Mouse (Mus musculus): ENCODE results near the gene Tinf2. TPM values are rescaled to one million over a fixed set of nuclear protein-coding genes. Genes with fewer than 3 reads are reported as not detected.

Gene Tinf2
- polyA plus RNA-seq, 1 experiment from 2014 or later = 38.5 TPM

- H3K9ac ChIP-seq (replicated peaks) = no peak overlapping the region
- no peaks in the 10 kb centered on the region for H3K36me3 ChIP-seq
- no peak overlapping the region for H3K4me3 ChIP-seq (replicated peaks)
- H3K4me2 ChIP-seq (replicated peaks) = no peak overlapping the region
- no peak for ATAC-seq
- H3K4me1 ChIP-seq (replicated peaks) = no peaks in the 10 kb centered on the region
- H3K9me3 ChIP-seq = no peaks in the 10 kb centered on the region; the same call in 1 of the 2 replicates
- 83% methylated on average over 10 of the region's 10 CpGs for WGBS
- no peaks in the 10 kb centered on the region for H3K27me3 ChIP-seq
- no peak overlapping the region for H3K27ac ChIP-seq
Measured at GRCm38 (mm10) chr14:55689433-55689832, 7.8 kb upstream of the Tinf2 start.

- H3K9me3 ChIP-seq = no peaks in the 10 kb centered on the region
- H3K27ac ChIP-seq = peak overlapping the region; percentile 22; the same call in 1 of the 2 replicates
- H3K4me1 ChIP-seq (replicated peaks) = peaks cover 13% of the 10 kb centered on the region
- peak overlapping the region; percentile 70 for H3K4me3 ChIP-seq (replicated peaks)
- peak overlapping the region; percentile 86 for H3K4me2 ChIP-seq (replicated peaks)
- 14% methylated on average over 3 of the region's 3 CpGs for WGBS
- no peaks in the 10 kb centered on the region for H3K27me3 ChIP-seq
- H3K36me3 ChIP-seq = peaks cover 28% of the 10 kb centered on the region
- ATAC-seq = peak; percentile 75
- H3K9ac ChIP-seq (replicated peaks) = peak overlapping the region; percentile 37; the same call in 1 of the 2 replicates
Measured at GRCm38 (mm10) chr14:55682118-55682493, 486 bp upstream of the Tinf2 start.

- H3K4me3 ChIP-seq (replicated peaks) = no peak overlapping the region
- H3K4me1 ChIP-seq (replicated peaks) = peaks cover 18% of the 10 kb centered on the region
- H3K27me3 ChIP-seq = no peaks in the 10 kb centered on the region
- peaks cover 43% of the 10 kb centered on the region for H3K36me3 ChIP-seq
- H3K4me2 ChIP-seq (replicated peaks) = no peak overlapping the region
- H3K27ac ChIP-seq = no peak overlapping the region
- ATAC-seq = no peak
- WGBS = 91% methylated on average over 4 of the region's 4 CpGs
- H3K9me3 ChIP-seq = no peaks in the 10 kb centered on the region
- H3K9ac ChIP-seq (replicated peaks) = no peak overlapping the region
Measured at GRCm38 (mm10) chr14:55677615-55678014, 4.0 kb downstream of the Tinf2 start.

- Histone ChIP-seq H3K27me3 (no peaks in the 10 kb centered on the region), H3K36me3 (peaks cover 24% of the 10 kb centered on the region), H3K27ac (peak overlapping the region; percentile 65; the same call in 1 of the 2 replicates), H3K4me1 (replicated peaks) (peaks cover 31% of the 10 kb centered on the region), H3K9me3 (no peaks in the 10 kb centered on the region), H3K4me3 (replicated peaks) (peak overlapping the region; percentile 83), H3K4me2 (replicated peaks) (peak overlapping the region; percentile 97), H3K9ac (replicated peaks) (peak overlapping the region; percentile 87)
- ATAC-seq = no peak
- WGBS = 80% methylated on average over 7 of the region's 7 CpGs
Measured at GRCm38 (mm10) chr14:55672741-55673060, 8.9 kb downstream of the Tinf2 start.

- Histone ChIP-seq H3K4me3 (replicated peaks) (peak within 1 kb of the TSS; percentile 83), H3K27ac (peak within 1 kb of the TSS; percentile 91), H3K9me3 (no peaks in the 10 kb centered on the region), H3K9ac (replicated peaks) (peak within 1 kb of the TSS; percentile 87), H3K4me2 (replicated peaks) (peak within 1 kb of the TSS; percentile 97), H3K27me3 (no peaks in the 10 kb centered on the region), H3K4me1 (replicated peaks) (peaks cover 31% of the 10 kb centered on the region), H3K36me3 (peaks cover 18% of the 10 kb centered on the region)
- under 1% methylated on average over 38 of the region's 38 CpGs for WGBS
- ATAC-seq = peak; percentile 99
Measured at GRCm38 (mm10) chr14:55671833-55672740, 9.5 kb downstream of the Tinf2 start, which contains the start of the genes Gmpr2 and Nedd8. TSS of gene Gmpr2 (plus strand) at chr14:55671941. TSS of gene Nedd8 (minus strand) at chr14:55672124.

- Histone ChIP-seq H3K9ac (replicated peaks) (peak overlapping the region; percentile 87), H3K4me1 (replicated peaks) (peaks cover 31% of the 10 kb centered on the region), H3K9me3 (no peaks in the 10 kb centered on the region), H3K4me2 (replicated peaks) (peak overlapping the region; percentile 97), H3K4me3 (replicated peaks) (peak overlapping the region; percentile 83), H3K27ac (peak overlapping the region; percentile 91), H3K27me3 (no peaks in the 10 kb centered on the region), H3K36me3 (peaks cover 12% of the 10 kb centered on the region)
- 0% methylated on average over 12 of the region's 12 CpGs for whole genome bisulfite sequencing
- ATAC-seq = peak; percentile 77; the same call in 1 of the 2 replicates
Measured at GRCm38 (mm10) chr14:55671486-55671832, 10.2 kb downstream of the Tinf2 start.

GRCm38 (mm10) chr14:55660636-55661035 lies 21.0 kb downstream of the Tinf2 start:
- Histone ChIP-seq H3K4me2 (replicated peaks) (peak overlapping the region; percentile 61), H3K27ac (peak overlapping the region; percentile 84; the same call in 1 of the 2 replicates), H3K4me3 (replicated peaks) (peak overlapping the region; percentile 63), H3K36me3 (peaks cover 35% of the 10 kb centered on the region), H3K9ac (replicated peaks) (no peak overlapping the region), H3K27me3 (no peaks in the 10 kb centered on the region), H3K9me3 (no peaks in the 10 kb centered on the region), H3K4me1 (replicated peaks) (peaks cover 16% of the 10 kb centered on the region)
- 31% methylated on average over 2 of the region's 2 CpGs for WGBS
- no peak for ATAC-seq

GRCm38 (mm10) chr14:55659960-55660573 lies 21.6 kb downstream of the Tinf2 start, which contains the start of gene Mdp1:
TSS of gene Mdp1 (minus strand) at chr14:55660508.
- H3K9me3 ChIP-seq = no peaks in the 10 kb centered on the region
- peak within 1 kb of the TSS; percentile 61 for H3K4me2 ChIP-seq (replicated peaks)
- H3K4me1 ChIP-seq (replicated peaks) = peaks cover 16% of the 10 kb centered on the region
- H3K36me3 ChIP-seq = peaks cover 35% of the 10 kb centered on the region
- H3K27me3 ChIP-seq = no peaks in the 10 kb centered on the region
- WGBS = under 1% methylated on average over 39 of the region's 39 CpGs
- ATAC-seq = peak; percentile 96
- H3K27ac ChIP-seq = peak within 1 kb of the TSS; percentile 84
- H3K4me3 ChIP-seq (replicated peaks) = peak within 1 kb of the TSS; percentile 63
- H3K9ac ChIP-seq (replicated peaks) = peak within 1 kb of the TSS; percentile 75

GRCm38 (mm10) chr14:55658011-55658410 lies 23.6 kb downstream of the Tinf2 start:
- H3K27me3 ChIP-seq = no peaks in the 10 kb centered on the region
- H3K9ac ChIP-seq (replicated peaks) = no peak overlapping the region
- H3K27ac ChIP-seq = no peak overlapping the region
- no peak for ATAC-seq
- H3K4me2 ChIP-seq (replicated peaks) = no peak overlapping the region
- H3K4me1 ChIP-seq (replicated peaks) = peaks cover 16% of the 10 kb centered on the region
- H3K9me3 ChIP-seq = no peaks in the 10 kb centered on the region
- no peak overlapping the region for H3K4me3 ChIP-seq (replicated peaks)
- 91% methylated on average over 5 of the region's 5 CpGs for WGBS
- H3K36me3 ChIP-seq = peaks cover 24% of the 10 kb centered on the region

- no peak for ATAC-seq
Measured at GRCm38 (mm10) chr14:55656935-55657334, 24.7 kb downstream of the Tinf2 start.

GRCm38 (mm10) chr14:55651528-55651927 lies 30.1 kb downstream of the Tinf2 start:
- no peak overlapping the region for H3K4me2 ChIP-seq (replicated peaks)
- H3K36me3 ChIP-seq = peaks cover 1% of the 10 kb centered on the region; the same call in 1 of the 2 replicates
- no peaks in the 10 kb centered on the region for H3K27me3 ChIP-seq
- WGBS = 95% methylated on average over 7 of the region's 7 CpGs
- H3K9me3 ChIP-seq = no peaks in the 10 kb centered on the region
- no peak overlapping the region for H3K4me3 ChIP-seq (replicated peaks)
- H3K9ac ChIP-seq (replicated peaks) = no peak overlapping the region
- ATAC-seq = no peak
- no peak overlapping the region for H3K27ac ChIP-seq
- H3K4me1 ChIP-seq (replicated peaks) = no peaks in the 10 kb centered on the region

More at GRCm38 (mm10) chr14:55656935-55657334, 24.7 kb downstream of the Tinf2 start:
- Histone ChIP-seq H3K36me3 (peaks cover 18% of the 10 kb centered on the region), H3K4me2 (replicated peaks) (no peak overlapping the region), H3K9me3 (no peaks in the 10 kb centered on the region), H3K9ac (replicated peaks) (no peak overlapping the region), H3K27ac (no peak overlapping the region), H3K4me3 (replicated peaks) (no peak overlapping the region), H3K27me3 (no peaks in the 10 kb centered on the region), H3K4me1 (replicated peaks) (peaks cover 16% of the 10 kb centered on the region)
- 82% methylated on average over 3 of the region's 3 CpGs for WGBS

- H3K4me2 ChIP-seq (replicated peaks) = no peak within 1 kb of the TSS
- no peak within 1 kb of the TSS for H3K4me3 ChIP-seq (replicated peaks)
- H3K9ac ChIP-seq (replicated peaks) = no peak within 1 kb of the TSS
- peaks cover 5% of the 10 kb centered on the region for H3K4me1 ChIP-seq (replicated peaks)
- no peaks in the 10 kb centered on the region for H3K27me3 ChIP-seq
- no peak for ATAC-seq
- 95% methylated on average over 2 of the region's 2 CpGs for WGBS
- H3K36me3 ChIP-seq = peaks cover 6% of the 10 kb centered on the region; the same call in 1 of the 2 replicates
- H3K9me3 ChIP-seq = no peaks in the 10 kb centered on the region
- no peak within 1 kb of the TSS for H3K27ac ChIP-seq
Measured at GRCm38 (mm10) chr14:55649884-55650283, 31.7 kb downstream of the Tinf2 start, which contains the start of gene Tssk4. TSS of gene Tssk4 (plus strand) at chr14:55650184.
